Mouse (Mus musculus) brain, adult 2 months (tissue): ENCODE results near the gene Rbfox1.

Source experiments
- DNase-seq: peaks from one replicate; pipeline ENCODE4 v3.0.0; 2011; ENCODE audit warnings: low read depth, low spot score

The Rbfox1 gene

DNA sequence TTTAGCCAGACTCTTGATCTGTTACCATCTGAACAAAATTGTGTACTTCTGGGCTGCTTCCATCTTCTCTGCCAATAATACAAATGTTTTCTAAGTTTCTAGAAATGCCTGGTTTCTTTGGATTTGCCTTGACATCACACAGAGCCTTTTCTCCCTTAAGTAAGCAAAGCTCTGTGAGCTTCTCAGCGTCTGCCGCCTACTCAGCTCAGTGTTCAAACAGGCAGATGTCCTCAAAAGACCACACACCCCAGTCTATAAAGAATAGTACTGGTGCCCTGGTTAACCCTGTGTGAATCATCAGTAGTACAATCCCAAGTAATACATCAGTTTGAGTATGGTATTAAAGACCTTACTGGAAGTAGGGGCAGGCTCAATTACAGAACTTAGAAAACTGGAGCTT, 1322.4 kb downstream of the Rbfox1 start:
- DNase-seq: peak; percentile 62

- DNase-seq: peak; percentile 72
Measured at GRCm38 (mm10) chr16:7212756-7213155, 1327.6 kb downstream of the Rbfox1 start.

GRCm38 (mm10) chr16:7223265-7223664, 1338.1 kb downstream of the Rbfox1 start:
- peak; percentile 66 for DNase-seq

DNA sequence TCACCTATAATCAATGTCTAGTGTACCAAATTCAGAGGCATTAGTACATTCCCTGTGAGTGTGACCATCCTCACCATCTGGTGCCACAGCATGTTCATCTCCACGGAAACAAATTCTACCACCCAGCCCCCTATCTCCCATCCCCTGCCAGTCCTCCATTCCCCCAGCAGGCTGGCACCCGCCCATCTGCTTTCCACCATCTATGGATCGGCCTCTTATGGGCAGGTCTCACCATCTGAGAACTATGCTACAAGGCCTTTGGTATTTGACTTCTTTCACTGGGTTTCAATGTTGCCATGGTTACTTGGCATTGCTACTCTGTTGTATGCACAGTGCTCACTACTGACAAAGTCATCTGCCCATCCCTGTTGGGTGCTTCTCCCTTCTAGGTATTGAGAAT, 1340.8 kb downstream of the Rbfox1 start:
- peak; percentile 80 for DNase-seq

DNA sequence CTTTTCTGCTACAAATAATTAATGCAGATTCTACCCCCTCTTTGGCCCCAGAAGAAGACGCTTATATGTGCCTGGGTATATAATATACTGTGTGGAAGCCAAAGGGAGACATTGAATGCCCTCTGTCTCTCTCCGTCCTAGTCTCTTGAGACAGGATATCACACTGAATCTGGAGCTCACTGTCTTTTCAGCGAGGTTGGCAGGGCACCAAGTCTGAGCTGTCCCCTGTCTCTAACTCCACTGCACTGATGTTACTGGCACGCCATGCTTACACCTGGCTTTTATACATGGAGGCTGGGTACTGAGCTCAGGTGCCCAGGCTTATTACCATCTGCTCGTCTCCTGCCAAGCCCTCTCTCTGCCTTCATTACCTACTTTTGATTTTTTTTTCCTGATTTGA, 1343.1 kb downstream of the Rbfox1 start:
- peak; percentile 59 for DNase-seq

- DNase-seq: peak; percentile 78
Measured at GRCm38 (mm10) chr16:7229232-7229631, 1344.1 kb downstream of the Rbfox1 start.

DNA sequence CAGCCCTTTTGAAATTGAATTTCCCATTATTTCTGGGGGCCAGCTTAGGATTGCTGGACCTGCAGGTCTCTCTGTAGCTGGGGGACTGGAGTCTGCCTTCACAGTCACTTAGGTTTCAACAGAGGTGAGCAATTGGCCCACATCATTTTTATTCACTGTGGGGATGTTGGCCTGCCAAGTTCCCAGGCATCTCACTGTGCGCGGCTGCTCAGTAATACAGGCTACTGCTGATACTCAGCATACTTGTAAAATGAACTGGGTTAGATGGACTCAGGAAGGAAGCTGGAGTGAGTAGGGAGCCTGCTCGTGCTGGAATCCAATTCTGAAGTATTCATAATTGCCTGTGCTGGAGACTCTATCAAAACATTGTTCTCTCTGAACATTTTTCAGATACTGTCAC, 1356.5 kb downstream of the Rbfox1 start:
- peak; percentile 76 for DNase-seq

DNA sequence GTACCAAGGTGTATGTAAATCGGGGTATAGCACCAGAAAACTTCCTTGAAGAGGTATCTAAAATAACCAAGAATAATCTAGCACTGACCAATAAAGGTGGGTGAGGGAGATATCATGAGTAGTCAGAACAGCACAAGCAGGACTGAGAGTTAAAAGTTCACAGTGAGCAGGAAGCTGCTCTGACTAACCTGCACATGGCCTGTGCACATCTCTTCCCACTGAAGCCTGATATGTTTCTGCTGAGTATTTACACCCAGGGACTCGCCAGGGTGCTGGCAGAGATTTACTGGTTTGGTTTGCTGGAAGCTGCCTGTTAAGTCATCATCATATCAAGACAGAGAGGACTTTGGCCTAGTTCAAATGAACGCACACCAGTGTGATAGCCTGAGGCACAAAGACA, 1357.3 kb downstream of the Rbfox1 start:
- DNase-seq: no peak

- peak; percentile 41 for DNase-seq
Measured at GRCm38 (mm10) chr16:7244382-7244781, 1359.2 kb downstream of the Rbfox1 start.

DNA sequence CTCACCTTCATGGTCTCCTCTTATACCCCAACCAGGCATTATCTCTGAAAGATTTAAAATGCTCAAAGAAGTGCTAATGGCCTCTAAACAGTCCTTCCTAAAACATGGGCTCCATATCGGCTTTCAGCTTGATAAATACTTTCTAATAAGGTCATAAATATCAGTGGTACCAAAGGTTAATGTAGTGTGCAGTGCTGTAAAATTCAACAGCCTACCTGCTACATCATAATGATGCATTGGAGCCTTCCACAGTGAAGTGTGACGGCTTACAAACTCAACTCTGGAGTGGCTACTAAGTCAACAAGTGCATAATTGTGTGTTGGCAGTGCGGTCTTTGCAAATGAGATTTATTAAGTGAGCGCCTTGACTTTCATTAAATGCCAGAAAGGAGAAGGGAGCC, 1366.5 kb downstream of the Rbfox1 start:
- DNase-seq: no peak

DNA sequence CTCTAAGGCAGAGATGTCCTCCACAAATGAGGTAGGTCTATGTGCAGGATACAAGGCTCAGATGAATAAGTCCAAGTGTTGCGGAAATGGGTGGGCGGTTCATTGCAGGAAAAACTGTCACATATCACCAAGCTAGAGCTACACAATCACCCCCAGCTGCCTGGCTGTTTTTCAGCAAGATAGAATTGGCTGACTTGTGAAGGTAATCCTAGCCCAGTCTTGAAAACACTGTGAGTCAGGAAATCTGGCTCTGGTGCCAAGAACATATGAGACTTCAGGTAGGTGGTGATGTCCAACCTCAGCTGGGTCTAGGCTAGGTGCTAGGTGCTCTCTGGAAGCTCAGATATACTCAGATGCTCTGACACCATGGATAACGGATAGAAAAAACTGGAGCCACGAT, 1372.2 kb downstream of the Rbfox1 start:
- peak; percentile 89 for DNase-seq

GRCm38 (mm10) chr16:7263261-7263660, 1378.1 kb downstream of the Rbfox1 start:
- peak; percentile 76 for DNase-seq

- peak; percentile 44 for DNase-seq
Measured at GRCm38 (mm10) chr16:7265715-7266114, 1380.6 kb downstream of the Rbfox1 start.

DNA sequence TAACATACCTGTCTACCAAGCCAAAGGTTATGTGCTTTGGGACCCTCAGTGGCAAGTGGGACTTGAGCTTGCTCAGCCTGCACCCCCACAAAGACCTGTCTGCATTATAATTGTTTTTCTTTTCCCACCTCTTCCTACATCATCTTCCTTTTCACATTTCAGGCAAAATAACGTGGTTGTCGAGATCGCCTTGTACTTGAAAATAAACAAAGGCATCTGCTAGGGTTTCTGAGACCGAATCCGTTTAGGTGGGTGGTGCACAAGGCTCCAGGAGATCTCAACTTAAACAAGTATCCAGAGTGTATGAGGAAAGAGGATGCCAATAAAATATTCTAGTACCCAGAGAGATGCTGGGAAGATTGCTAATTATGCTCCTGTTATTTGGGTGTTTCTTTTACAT, 1390.3 kb downstream of the Rbfox1 start:
- DNase-seq: peak; percentile 73

GRCm38 (mm10) chr16:7275901-7276300, 1390.7 kb downstream of the Rbfox1 start:
- peak; percentile 38 for DNase-seq

DNA sequence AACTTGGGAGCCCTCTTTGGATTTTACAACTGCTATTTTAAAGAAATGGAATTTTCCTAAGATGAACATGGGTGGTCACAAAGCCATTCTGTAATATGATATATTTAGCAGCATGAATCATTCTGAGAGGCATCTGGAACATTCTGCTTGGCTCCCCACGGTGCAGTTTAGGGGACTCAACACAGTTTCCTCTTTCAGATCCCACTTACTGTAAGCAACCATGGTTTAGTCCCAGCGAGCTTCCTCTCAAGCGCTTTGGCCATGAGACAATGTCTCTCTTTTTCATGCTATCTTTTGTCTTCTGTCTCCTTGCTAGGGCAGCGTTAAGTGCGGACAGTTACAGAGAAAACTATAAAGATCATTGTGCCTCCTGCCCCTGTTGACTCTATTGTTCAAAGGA, 1394.4 kb downstream of the Rbfox1 start:
- peak; percentile 90 for DNase-seq

GRCm38 (mm10) chr16:7282257-7282656, 1397.1 kb downstream of the Rbfox1 start:
- peak; percentile 90 for DNase-seq

- no peak for DNase-seq
Measured at GRCm38 (mm10) chr16:7292985-7293805, 1408.0 kb downstream of the Rbfox1 start.

DNA sequence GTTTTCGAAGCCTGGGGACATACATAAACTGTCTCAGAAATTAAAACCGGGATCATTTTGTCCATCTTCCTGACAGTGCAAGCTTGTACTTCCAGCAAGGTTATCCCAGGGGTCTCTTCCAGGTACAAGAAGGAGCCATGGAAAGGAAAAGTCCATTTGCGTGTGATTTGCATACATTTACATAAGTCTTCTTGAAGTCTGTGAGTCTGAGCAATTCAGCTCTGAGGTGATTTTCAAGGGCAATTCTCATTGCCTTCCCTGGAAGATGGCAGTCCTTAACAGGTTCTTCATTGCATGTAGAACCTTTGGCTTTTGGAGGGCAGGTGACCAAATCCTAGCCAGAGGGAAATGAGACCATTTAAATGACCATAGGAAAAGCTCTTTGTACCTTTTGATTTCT, 1417.3 kb downstream of the Rbfox1 start:
- no peak for DNase-seq

- peak; percentile 78 for DNase-seq
Measured at GRCm38 (mm10) chr16:7329196-7329595, 1444.0 kb downstream of the Rbfox1 start.

GRCm38 (mm10) chr16:7341186-7341585, 1456.0 kb downstream of the Rbfox1 start:
- no peak for DNase-seq

GRCm38 (mm10) chr16:7345298-7345697, 1460.1 kb downstream of the Rbfox1 start:
- DNase-seq: no peak

DNA sequence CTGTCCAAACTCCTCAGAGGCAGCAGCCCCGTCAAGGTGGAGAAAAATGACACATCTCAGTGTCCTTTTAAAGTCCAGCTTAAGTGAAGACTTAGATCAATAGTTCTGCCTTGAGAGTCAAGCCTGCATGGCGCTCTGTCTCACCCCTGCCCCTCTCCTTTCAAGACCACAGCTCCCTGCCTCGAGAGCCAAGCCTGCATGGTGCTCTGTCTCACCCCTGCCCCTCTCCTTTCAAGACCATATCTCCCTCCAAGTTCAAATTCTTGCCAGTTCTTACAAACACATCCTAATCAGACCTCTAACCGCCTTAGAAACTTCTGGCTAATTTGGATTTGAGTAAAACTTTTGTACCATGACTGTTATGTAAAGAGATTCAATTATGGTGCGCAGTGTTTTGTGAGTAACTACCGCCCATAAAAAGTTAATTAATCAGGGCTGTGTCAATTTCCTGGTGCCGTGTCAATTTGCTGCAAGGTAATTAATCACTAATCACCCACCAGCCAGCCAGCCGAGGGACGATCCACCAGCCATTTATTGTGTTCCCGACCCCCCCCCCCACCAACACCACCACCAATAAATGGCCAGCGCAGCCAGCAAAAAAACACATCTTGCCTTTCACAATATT, 1461.0 kb downstream of the Rbfox1 start:
- DNase-seq: no peak
